Mouse (Mus musculus) layer of hippocampus, adult 2 months (tissue): ENCODE data around the gene Pnpla2. TPM values are rescaled to one million over a fixed set of nuclear protein-coding genes. Genes with fewer than 3 reads are reported as not detected.

Experiments used
- DNase-seq, 2 experiments: peaks; one replicate each; pipeline ENCODE4 v3.0.0; 2022; ENCODE audit warnings: low spot score in 2 of 2
- H3K27ac ChIP-seq: fragments of 200-600 bp; 2 replicates; pipeline ENCODE4 v1.8.1; 2022
- H3K4me3 ChIP-seq: fragments of 200-600 bp; 2 replicates; pipeline ENCODE4 v1.8.1; 2022; ENCODE audit warnings: mild to moderate bottlenecking
- CTCF ChIP-seq: fragments of 200-600 bp; conservative IDR thresholded peaks from 2 replicates; pipeline ENCODE4 v1.8.1; 2022; ENCODE audit warnings: antibody characterized with exemption, mild to moderate bottlenecking, moderate library complexity
- total RNA-seq, 2 experiments: library from RNA; stranded (reverse); gene quantifications; 2 replicates each; pipeline ENCODE4 v1.2.3; 2021

The Pnpla2 gene
- total RNA-seq, 2 experiments from 2014 or later = 25.1 to 28.3 TPM

DNA sequence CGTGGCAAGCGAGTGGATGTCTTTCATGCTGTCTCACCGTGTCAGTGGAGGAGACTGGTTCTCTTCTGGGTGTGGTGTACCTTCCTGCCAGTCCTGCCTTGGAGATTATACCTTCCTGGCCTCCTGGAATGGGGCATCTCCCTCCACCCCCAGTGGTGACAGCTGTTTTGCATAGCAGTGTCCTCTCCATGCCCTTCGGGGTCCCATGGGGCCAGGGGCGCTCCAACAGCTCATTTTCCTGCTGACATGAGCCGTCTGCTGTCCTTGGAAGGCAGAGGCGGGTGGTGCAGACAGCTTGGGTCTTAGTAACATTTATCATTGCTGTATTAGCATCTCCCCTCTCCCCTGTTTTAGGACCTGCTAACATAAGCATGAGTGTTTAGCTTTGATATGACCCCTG lies 32.1 kb downstream of the Pnpla2 start:
- DNase-seq = no peak
- no peak overlapping the region for H3K27ac ChIP-seq
- no peak overlapping the region for H3K4me3 ChIP-seq
- TF ChIP-seq CTCF = no peak

DNA sequence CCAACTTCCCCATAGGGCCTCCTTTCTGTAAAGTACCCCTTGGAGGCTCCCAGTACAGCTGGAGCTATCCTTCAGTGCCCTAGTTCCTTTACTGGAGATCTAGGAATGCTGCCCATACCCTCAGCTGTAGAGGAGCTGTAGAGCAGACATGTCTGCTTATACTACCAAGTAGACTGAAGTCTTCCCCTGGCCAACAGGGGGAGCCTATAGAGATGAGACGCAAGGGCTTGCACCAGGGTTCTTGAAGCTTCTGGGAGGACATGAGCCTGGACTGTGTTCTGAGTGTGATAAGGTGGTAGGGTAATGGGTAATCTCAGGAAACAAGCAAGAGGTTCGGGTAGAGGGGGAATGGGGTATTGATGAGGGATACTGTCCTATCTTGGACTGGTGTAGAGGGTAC lies 36.2 kb downstream of the Pnpla2 start:
- no peak overlapping the region for H3K4me3 ChIP-seq
- H3K27ac ChIP-seq = no peak overlapping the region
- no peak for DNase-seq
- peak; percentile 62 for TF ChIP-seq CTCF

DNA sequence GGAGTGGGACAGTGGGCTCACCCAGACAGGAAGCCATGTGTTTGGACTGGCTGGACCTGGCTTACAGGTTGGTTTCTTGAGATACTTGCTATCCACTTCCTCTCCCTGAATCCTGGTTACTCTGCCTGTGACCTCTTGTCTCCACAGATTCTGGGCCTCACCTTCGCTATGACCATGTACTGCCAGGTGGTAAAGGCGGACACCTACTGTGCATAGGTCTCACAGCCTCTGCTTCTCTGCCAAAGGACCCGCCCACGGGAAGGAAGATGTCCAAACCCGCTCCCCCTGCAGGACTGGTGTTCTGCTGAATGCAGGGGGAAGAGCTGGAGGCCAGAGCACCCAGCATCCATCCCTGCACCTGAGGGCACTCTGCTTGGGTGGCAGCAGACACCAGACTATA lies 37.7 kb downstream of the Pnpla2 start:
- DNase-seq = no peak
- H3K4me3 ChIP-seq = no peak overlapping the region
- no peak overlapping the region for H3K27ac ChIP-seq
- TF ChIP-seq CTCF = no peak

DNA sequence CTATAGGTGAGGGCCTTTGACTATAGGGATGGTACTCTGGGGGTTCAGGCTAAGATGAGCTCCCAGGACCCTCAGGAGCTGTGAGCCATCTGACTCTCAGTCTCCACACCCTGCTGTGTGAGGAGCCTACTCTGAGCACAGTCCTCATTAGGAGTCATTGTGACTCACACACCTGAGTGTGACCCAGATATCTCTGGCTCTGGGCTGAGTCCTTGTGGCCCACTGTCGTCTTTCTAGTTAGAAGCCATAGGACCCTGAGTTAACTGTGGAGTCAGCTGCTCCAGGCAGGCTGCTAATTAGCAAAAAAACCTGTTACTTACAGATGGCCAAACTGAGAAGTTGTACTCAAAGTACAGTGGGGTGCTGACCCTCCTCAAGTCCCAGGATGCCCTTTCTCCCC lies 38.7 kb downstream of the Pnpla2 start:
- no peak overlapping the region for H3K4me3 ChIP-seq
- TF ChIP-seq CTCF = no peak
- DNase-seq = no peak
- no peak overlapping the region for H3K27ac ChIP-seq

DNA sequence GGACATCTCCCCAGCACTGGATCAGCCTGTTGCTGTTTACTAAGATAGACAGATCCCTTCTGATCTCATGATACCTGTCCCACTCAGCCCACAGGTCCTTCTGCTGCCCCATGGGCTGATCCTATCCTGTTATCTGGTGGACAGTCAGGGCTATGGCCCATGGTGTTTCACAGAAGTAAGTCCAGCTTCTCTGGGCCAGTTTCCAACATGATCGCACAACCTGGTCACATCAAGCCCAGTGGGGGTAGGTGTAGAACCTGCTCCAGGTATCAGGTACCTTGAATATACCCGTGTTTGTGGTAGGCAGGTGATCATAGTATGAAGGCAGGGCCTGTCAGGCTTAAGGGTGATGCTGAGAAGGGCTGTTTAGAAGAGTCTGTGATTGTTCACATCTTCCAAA lies 40.4 kb downstream of the Pnpla2 start:
- no peak for DNase-seq
- Histone ChIP-seq H3K27ac (no peak overlapping the region), H3K4me3 (no peak overlapping the region)
- no peak for TF ChIP-seq CTCF

DNA sequence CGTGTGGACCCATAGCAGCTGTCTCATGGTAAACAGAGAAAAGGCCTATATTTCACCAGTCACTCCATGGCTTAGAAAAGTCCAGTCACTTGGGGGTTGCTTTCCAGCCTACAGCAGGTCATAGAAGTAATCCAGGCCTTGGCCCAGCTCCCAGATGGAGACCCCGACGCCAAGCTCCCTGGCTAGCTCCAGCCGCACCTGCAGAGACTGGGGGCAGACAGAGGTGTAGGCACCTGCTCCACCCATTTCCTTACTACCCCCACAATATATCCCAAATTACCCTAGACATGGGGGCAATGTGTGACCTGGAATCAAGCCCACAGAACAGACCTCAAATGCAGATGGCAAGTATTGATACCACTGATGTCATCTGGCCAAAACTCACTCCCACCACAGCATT lies 40.9 kb downstream of the Pnpla2 start:
- no peak for TF ChIP-seq CTCF
- no peak for DNase-seq
- H3K4me3 ChIP-seq = no peak overlapping the region
- no peak overlapping the region for H3K27ac ChIP-seq

DNA sequence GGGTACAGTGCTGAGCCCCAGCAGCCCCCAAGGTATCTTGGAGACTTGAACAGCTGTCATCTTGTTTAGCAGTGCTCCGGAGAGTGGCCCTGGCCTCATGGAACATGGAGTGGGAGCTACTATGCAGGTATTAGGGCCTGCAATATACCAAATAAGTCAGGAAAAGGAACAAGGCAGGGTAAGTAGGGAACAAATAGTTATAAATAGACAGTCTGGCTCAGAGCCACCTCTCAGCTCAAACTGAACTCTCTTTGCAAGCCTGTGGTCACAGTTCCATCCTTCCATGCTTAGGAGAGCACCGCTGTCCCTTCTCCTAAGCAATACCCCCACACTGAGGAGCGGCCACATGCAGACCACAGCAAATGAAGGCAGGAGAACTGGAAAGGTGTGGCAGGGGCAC lies 42.6 kb downstream of the Pnpla2 start:
- H3K27ac ChIP-seq = peak overlapping the region; percentile 28; the same call in 1 of the 2 replicates

DNA sequence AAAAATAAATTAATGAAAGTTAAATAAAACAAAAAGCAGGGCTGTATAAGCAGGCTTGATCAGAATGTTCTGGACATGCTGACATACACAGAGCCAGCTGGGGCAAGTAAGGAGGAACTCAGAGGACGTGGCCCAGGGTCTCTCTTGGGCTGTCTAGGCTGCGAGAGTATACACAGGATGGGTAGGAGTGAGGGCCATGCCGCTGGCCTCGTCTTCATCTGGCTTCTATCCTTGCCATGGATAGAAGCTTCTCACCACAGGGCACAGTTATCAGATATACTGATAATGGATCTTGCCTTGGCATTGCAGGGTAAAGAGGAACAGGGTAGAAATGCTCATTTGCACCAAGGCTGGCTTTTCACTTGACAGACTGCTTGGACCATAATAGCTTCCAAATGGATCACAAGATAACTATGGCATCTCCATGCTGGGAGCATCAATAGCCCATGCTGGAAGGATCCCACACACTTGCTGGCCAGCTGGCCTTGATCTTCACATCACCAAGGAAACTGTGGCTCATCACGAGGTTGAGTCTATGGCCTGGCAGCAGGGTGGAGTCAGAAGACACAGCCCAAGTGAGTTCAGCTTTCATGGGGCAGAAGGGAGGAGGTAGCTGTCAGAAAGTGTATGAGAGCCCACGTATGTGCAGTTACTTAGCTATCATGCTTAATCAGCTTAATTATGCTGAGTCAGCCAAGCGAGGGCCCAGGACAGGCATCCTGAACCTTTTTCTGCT lies 47.0 kb downstream of the Pnpla2 start:
- no peak for TF ChIP-seq CTCF
- DNase-seq = no peak
- no peak overlapping the region for H3K27ac ChIP-seq
- no peak overlapping the region for H3K4me3 ChIP-seq

More for the DNA sequence above, 42.6 kb downstream of the Pnpla2 start:
- no peak for TF ChIP-seq CTCF
- no peak overlapping the region for H3K4me3 ChIP-seq
- DNase-seq = no peak

DNA sequence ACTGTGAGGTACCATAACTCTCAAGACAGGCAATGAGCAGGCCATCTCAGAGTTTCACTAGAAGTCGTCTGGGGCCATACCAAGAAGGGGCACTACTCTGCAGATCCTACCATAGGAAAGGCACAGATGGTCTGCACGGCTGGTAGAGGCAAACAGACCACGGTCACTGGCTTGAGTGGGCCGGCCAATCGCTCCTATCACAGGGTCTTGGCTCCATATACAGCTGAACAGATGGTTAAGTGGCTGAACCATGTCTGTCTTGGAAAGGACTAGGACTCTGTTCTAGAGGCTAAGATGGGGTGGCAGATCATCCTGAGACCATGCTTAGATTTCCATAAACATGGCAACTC lies 47.5 kb downstream of the Pnpla2 start:
- Histone ChIP-seq H3K27ac (no peak overlapping the region), H3K4me3 (no peak overlapping the region)
- TF ChIP-seq CTCF = no peak

DNA sequence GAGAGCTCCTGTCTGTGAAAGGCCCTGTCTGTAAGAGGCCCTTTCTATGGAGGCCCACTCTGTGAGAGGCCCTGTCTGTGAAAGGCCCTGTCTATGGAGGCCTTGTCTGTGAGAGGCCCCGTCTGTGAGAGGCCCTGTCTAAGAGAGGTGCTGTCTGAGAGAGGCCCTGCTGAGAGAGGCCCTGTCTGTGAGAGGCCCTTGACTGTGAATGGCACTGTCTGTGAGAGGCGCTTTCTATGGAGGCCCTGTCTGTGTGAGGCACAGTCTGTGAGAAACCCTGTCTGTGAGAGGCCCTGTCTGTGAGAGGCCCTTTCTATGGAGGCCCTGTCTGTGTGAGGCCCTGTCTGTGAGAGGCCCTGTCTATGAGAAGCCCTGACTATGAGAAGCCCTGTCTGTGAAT lies 51.3 kb downstream of the Pnpla2 start:
- no peak for DNase-seq
- no peak for TF ChIP-seq CTCF
- H3K27ac ChIP-seq = no peak overlapping the region
- H3K4me3 ChIP-seq = no peak overlapping the region

More for the DNA sequence above, 47.5 kb downstream of the Pnpla2 start:
- DNase-seq = no peak

DNA sequence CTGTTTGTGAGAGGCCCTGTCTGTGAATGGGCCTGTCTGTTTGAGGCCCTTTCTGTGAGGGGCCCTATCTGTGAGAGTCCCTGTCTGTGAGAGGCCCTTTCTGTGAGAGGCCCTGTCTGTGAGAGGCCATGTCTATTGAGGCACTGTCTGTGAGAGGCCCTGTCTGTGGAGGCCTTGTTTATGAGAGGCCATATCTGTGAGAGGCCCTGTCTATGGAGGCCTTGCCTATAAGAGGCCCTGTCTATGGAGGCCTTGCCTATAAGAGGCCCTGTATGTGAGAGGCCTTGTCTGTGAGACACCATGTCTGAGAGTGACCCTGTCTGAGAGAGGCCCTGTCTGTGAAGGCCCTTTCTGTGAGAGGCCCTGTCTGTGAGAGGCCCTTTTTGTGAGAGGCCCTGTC lies 53.2 kb downstream of the Pnpla2 start:
- Histone ChIP-seq H3K27ac (no peak overlapping the region), H3K4me3 (no peak overlapping the region)
- no peak for TF ChIP-seq CTCF
- no peak for DNase-seq

DNA sequence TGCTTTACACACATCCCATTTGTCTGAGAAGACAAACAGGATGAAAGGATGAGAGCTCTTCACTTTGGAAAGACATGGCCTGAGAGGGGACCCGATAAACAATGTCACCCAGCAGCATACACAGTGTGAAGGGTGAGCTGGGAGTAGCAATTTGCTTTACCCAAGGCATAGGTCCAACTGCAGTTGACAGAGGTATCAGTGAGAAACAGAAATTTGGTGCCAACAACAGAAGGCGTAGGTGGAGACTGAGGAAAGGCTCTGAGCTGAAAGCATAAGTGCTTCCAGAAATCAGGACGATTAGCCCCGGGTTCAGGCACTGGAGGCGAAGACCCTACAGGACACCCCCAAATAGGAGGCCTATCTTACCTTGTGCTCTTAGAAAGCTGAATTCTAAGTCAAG lies 55.2 kb downstream of the Pnpla2 start:
- TF ChIP-seq CTCF = no peak
- no peak for DNase-seq
- Histone ChIP-seq H3K27ac (peak overlapping the region; percentile 74), H3K4me3 (no peak overlapping the region)

Other genes with a start within 250 kb of the Pnpla2 start
- not detected for gene Lmntd2, start 241.1 kb upstream of the Pnpla2 start, total RNA-seq
- 1 to 10 TPM in 1 of 2 experiments, under 1 TPM in 1; 0.98 to 1.2 TPM for gene Rassf7, start 239.3 kb upstream of the Pnpla2 start, total RNA-seq
- 10 to 100 TPM; 72.8 to 76.1 TPM for gene Phrf1, start 226.4 kb upstream of the Pnpla2 start, total RNA-seq
- gene Irf7, start 188.7 kb upstream of the Pnpla2 start, total RNA-seq = 1 to 10 TPM in 1 of 2 experiments, under 1 TPM in 1; 0.56 to 1.3 TPM
- not detected for gene Cdhr5, start 178.4 kb upstream of the Pnpla2 start, total RNA-seq
- not detected for gene Sct, start 176.1 kb upstream of the Pnpla2 start, total RNA-seq
- gene Drd4, start 163.2 kb upstream of the Pnpla2 start, total RNA-seq = under 1 TPM; 0.20 to 0.23 TPM
- 10 to 100 TPM; 74.1 to 77.0 TPM for gene Deaf1, start 127.5 kb upstream of the Pnpla2 start, total RNA-seq
- gene Tmem80, start 127.5 kb upstream of the Pnpla2 start, total RNA-seq = 10 to 100 TPM; 32.9 to 33.7 TPM
- gene Eps8l2, start 116.3 kb upstream of the Pnpla2 start, total RNA-seq = 1 to 10 TPM; 4.9 to 5.1 TPM
- 100 to 1,000 TPM; 111 to 114 TPM for gene Taldo1, start 63.0 kb upstream of the Pnpla2 start, total RNA-seq
- 10 to 100 TPM; 42.1 to 45.1 TPM for gene Gatd1, start 41.1 kb upstream of the Pnpla2 start, total RNA-seq
- 100 to 1,000 TPM; 251 to 263 TPM for gene Cend1, start 25.7 kb upstream of the Pnpla2 start, total RNA-seq
- gene Slc25a22, start 17.3 kb upstream of the Pnpla2 start, total RNA-seq = 100 to 1,000 TPM; 338 to 343 TPM
- gene Pidd1, start 11.2 kb upstream of the Pnpla2 start, total RNA-seq = 1 to 10 TPM; 1.1 to 1.7 TPM
- 100 to 1,000 TPM; 548 to 575 TPM for gene Rplp2, start 7.8 kb upstream of the Pnpla2 start, total RNA-seq
- 1 to 10 TPM; 4.1 to 6.7 TPM for gene Cracr2b, start 5.9 kb downstream of the Pnpla2 start, total RNA-seq
- gene Cd151, start 12.2 kb downstream of the Pnpla2 start, total RNA-seq = 10 to 100 TPM; 23.4 to 25.1 TPM
- gene Polr2l, start 19.9 kb downstream of the Pnpla2 start, total RNA-seq = 10 to 100 TPM; 38.7 TPM
- 10 to 100 TPM; 13.6 to 13.7 TPM for gene Tspan4, start 20.0 kb downstream of the Pnpla2 start, total RNA-seq
- 10 to 100 TPM; 83.1 to 85.1 TPM for gene Chid1, start 84.7 kb downstream of the Pnpla2 start, total RNA-seq
- 100 to 1,000 TPM; 226 to 243 TPM for gene Ap2a2, start 107.0 kb downstream of the Pnpla2 start, total RNA-seq
- gene Muc6, start 200.1 kb downstream of the Pnpla2 start, total RNA-seq = not detected
- under 1 TPM in 1 of 2 experiments, not detected in 1; 0.27 TPM for gene Muc2, start 235.1 kb downstream of the Pnpla2 start, total RNA-seq